Mouse (Mus musculus) MEL (cell line): ENCODE results near the gene Asna1. TPM values are rescaled to one million over a fixed set of nuclear protein-coding genes. Genes with fewer than 3 reads are reported as not detected.

ENCODE experiments used
- DNase-seq: peaks from one replicate; pipeline ENCODE4 v3.0.0; 2011; ENCODE audit warnings: low read depth, low spot score
- H3K27ac ChIP-seq: 2 replicates; pipeline ENCODE4 v1.5.1; 2012; ENCODE audit warnings: low read depth, mild to moderate bottlenecking, control low read depth, low read length, moderate library complexity; ENCODE audit not compliant: control insufficient read depth
- H3K27me3 ChIP-seq, 2 experiments: fragments of 150-350 bp in 1 of 2; sonication (generic) in 1 of 2; 2 replicates each; pipeline ENCODE4 v1.6.1; 2012; ENCODE audit warnings: low read length in 2 of 2, mild to moderate bottlenecking in 2 of 2, improper control_type of control experiment in 1 of 2, moderate library complexity in 1 of 2; ENCODE audit not compliant: insufficient read depth in 2 of 2, control insufficient read depth in 1 of 2
- H3K36me3 ChIP-seq, 2 experiments: 2 replicates each; pipeline ENCODE4 v1.6.1; 2012 to 2014; ENCODE audit warnings: low read length in 2 of 2, improper control_type of control experiment in 1 of 2, inconsistent platforms in 1 of 2, mild to moderate bottlenecking in 1 of 2; ENCODE audit not compliant: insufficient read depth in 2 of 2, control insufficient read depth in 1 of 2
- H3K4me1 ChIP-seq, 2 experiments: fragments of 150-350 bp in 1 of 2; sonication (generic) in 1 of 2; 2 replicates each; pipeline ENCODE4 v1.6.1; 2012; ENCODE audit warnings: low read length in 2 of 2, improper control_type of control experiment in 1 of 2, mild to moderate bottlenecking in 1 of 2; ENCODE audit not compliant: insufficient read depth in 2 of 2, control insufficient read depth in 1 of 2
- H3K4me3 ChIP-seq, 2 experiments: fragments of 150-350 bp in 1 of 2; sonication (generic) in 1 of 2; 2 replicates each; pipeline ENCODE4 v1.5.1; 2012; ENCODE audit warnings: low read depth in 2 of 2, low read length in 2 of 2, mild to moderate bottlenecking in 2 of 2, moderate library complexity in 2 of 2, control low read depth in 1 of 2, improper control_type of control experiment in 1 of 2; ENCODE audit not compliant: control insufficient read depth in 1 of 2, insufficient read depth in 1 of 2
- H3K79me2 ChIP-seq: 2 replicates; pipeline ENCODE4 v1.6.1; 2012; ENCODE audit warnings: mild to moderate bottlenecking, low read length, moderate library complexity; ENCODE audit not compliant: control insufficient read depth, poor library complexity, insufficient read depth
- H3K9ac ChIP-seq: 2 replicates; pipeline ENCODE4 v1.6.1; 2012; ENCODE audit warnings: low read depth, mild to moderate bottlenecking, control low read depth, low read length, moderate library complexity; ENCODE audit not compliant: control insufficient read depth, poor library complexity, severe bottlenecking
- H3K9me3 ChIP-seq: fragments of 150-350 bp; sonication (generic); replicated peaks from 2 replicates; pipeline ENCODE4 v1.6.1; 2012; ENCODE audit warnings: mild to moderate bottlenecking, low read length, improper control_type of control experiment, moderate library complexity; ENCODE audit not compliant: insufficient read depth
- BHLHE40 ChIP-seq: IDR thresholded peaks from 2 replicates; pipeline ENCODE4 v1.6.1; 2012; ENCODE audit warnings: low read depth, mild to moderate bottlenecking, inconsistent platforms, low read length, improper control_type of control experiment, borderline replicate concordance
- CHD1 ChIP-seq: IDR thresholded peaks from 2 replicates; pipeline ENCODE4 v1.6.1; 2012; ENCODE audit warnings: low read depth, mild to moderate bottlenecking, inconsistent platforms, low read length, improper control_type of control experiment
- CHD2 ChIP-seq: IDR thresholded peaks from 2 replicates; pipeline ENCODE4 v1.6.1; 2011; ENCODE audit warnings: low read length, improper control_type of control experiment
- CTCF ChIP-seq, 3 experiments: IDR thresholded peaks in 2 of 3; conservative IDR thresholded peaks in 1 of 3; 2 replicates each; pipeline ENCODE4 v1.5.1; 2011 to 2012; ENCODE audit warnings: low read length in 3 of 3, low read depth in 2 of 3, mild to moderate bottlenecking in 2 of 3, improper control_type of control experiment in 1 of 3, inconsistent platforms in 1 of 3, mixed read lengths in 1 of 3, moderate library complexity in 1 of 3; ENCODE audit not compliant: control insufficient read depth in 1 of 3, insufficient read depth in 1 of 3, poor library complexity in 1 of 3, severe bottlenecking in 1 of 3
- ELF1 ChIP-seq: IDR thresholded peaks from 2 replicates; pipeline ENCODE4 v1.6.1; 2014; ENCODE audit warnings: low read depth, mild to moderate bottlenecking, inconsistent platforms, low read length, improper control_type of control experiment, moderate library complexity
- ETS1 ChIP-seq: IDR thresholded peaks from 2 replicates; pipeline ENCODE4 v1.6.1; 2012; ENCODE audit warnings: low read depth, mild to moderate bottlenecking, inconsistent platforms, low read length, improper control_type of control experiment, moderate library complexity
- GATA1 ChIP-seq: IDR thresholded peaks from 2 replicates; pipeline ENCODE4 v1.6.1; 2011; ENCODE audit warnings: low read depth, low read length, improper control_type of control experiment
- HCFC1 ChIP-seq: IDR thresholded peaks from 2 replicates; pipeline ENCODE4 v1.6.1; 2012; ENCODE audit warnings: low read depth, mild to moderate bottlenecking, inconsistent platforms, low read length, improper control_type of control experiment, moderate library complexity
- KAT2A ChIP-seq: conservative IDR thresholded peaks from 2 replicates; pipeline ENCODE4 v1.6.1; 2012; ENCODE audit warnings: low read depth, low read length, improper control_type of control experiment, inconsistent platforms
- MAFK ChIP-seq: IDR thresholded peaks from 2 replicates; pipeline ENCODE4 v1.6.1; 2011; ENCODE audit warnings: low read depth, mild to moderate bottlenecking, low read length, improper control_type of control experiment, borderline replicate concordance
- MAZ ChIP-seq: IDR thresholded peaks from 2 replicates; pipeline ENCODE4 v1.6.1; 2012; ENCODE audit warnings: low read depth, mild to moderate bottlenecking, inconsistent platforms, low read length, improper control_type of control experiment
- MEF2A ChIP-seq: IDR thresholded peaks from 2 replicates; pipeline ENCODE4 v1.6.1; 2014; ENCODE audit warnings: low read depth, mild to moderate bottlenecking, inconsistent platforms, low read length, improper control_type of control experiment; ENCODE audit not compliant: poor library complexity, insufficient replicate concordance, severe bottlenecking; ENCODE audit errors: extremely low read depth
- MXI1 ChIP-seq: IDR thresholded peaks from 2 replicates; pipeline ENCODE4 v1.6.1; 2011; ENCODE audit warnings: mild to moderate bottlenecking, low read depth, low read length, improper control_type of control experiment
- MYC ChIP-seq: IDR thresholded peaks from 2 replicates; pipeline ENCODE4 v1.6.1; 2011; ENCODE audit warnings: low read depth, mild to moderate bottlenecking, low read length, improper control_type of control experiment, moderate library complexity
- NRF1 ChIP-seq: IDR thresholded peaks from 2 replicates; pipeline ENCODE4 v1.6.1; 2014; ENCODE audit warnings: low read depth, mild to moderate bottlenecking, inconsistent platforms, low read length, improper control_type of control experiment, moderate library complexity; ENCODE audit not compliant: poor library complexity, insufficient read depth, severe bottlenecking
- POLR2AphosphoS2 ChIP-seq: IDR thresholded peaks from 2 replicates; pipeline ENCODE4 v1.6.1; 2011; ENCODE audit warnings: low read length, improper control_type of control experiment
- POLR2AphosphoS5 ChIP-seq: IDR thresholded peaks from 2 replicates; pipeline ENCODE4 v1.6.1; 2012; ENCODE audit warnings: low read depth, borderline replicate concordance, mild to moderate bottlenecking, inconsistent platforms, low read length, moderate library complexity, mixed read lengths
- RAD21 ChIP-seq: IDR thresholded peaks from 2 replicates; pipeline ENCODE4 v1.6.1; 2011; ENCODE audit warnings: mild to moderate bottlenecking, low read depth, low read length, improper control_type of control experiment
- RCOR1 ChIP-seq: IDR thresholded peaks from 2 replicates; pipeline ENCODE4 v1.6.1; 2012; ENCODE audit warnings: low read depth, mild to moderate bottlenecking, inconsistent platforms, low read length, improper control_type of control experiment
- SMC3 ChIP-seq: IDR thresholded peaks from 2 replicates; pipeline ENCODE4 v1.6.1; 2011; ENCODE audit warnings: low read depth, low read length, improper control_type of control experiment
- TBP ChIP-seq: IDR thresholded peaks from 2 replicates; pipeline ENCODE4 v1.8.0; 2011; ENCODE audit warnings: low read depth, low read length, improper control_type of control experiment
- TCF12 ChIP-seq: IDR thresholded peaks from 2 replicates; pipeline ENCODE4 v1.6.1; 2014; ENCODE audit warnings: low read depth, mild to moderate bottlenecking, inconsistent platforms, low read length, improper control_type of control experiment, moderate library complexity
- UBTF ChIP-seq: IDR thresholded peaks from 2 replicates; pipeline ENCODE4 v1.6.1; 2012; ENCODE audit warnings: low read depth, mild to moderate bottlenecking, inconsistent platforms, low read length, improper control_type of control experiment, moderate library complexity, borderline replicate concordance; ENCODE audit not compliant: insufficient read depth
- USF1 ChIP-seq: IDR thresholded peaks from 2 replicates; pipeline ENCODE4 v1.6.1; 2014; ENCODE audit warnings: low read depth, mild to moderate bottlenecking, inconsistent platforms, low read length, improper control_type of control experiment, moderate library complexity
- USF2 ChIP-seq, 2 experiments: IDR thresholded peaks; 2 replicates each; pipeline ENCODE4 v1.6.1; 2011 to 2012; ENCODE audit warnings: improper control_type of control experiment in 2 of 2, low read length in 2 of 2, borderline replicate concordance in 1 of 2, inconsistent platforms in 1 of 2, low read depth in 1 of 2, mild to moderate bottlenecking in 1 of 2; ENCODE audit not compliant: insufficient read depth in 1 of 2
- ZC3H11A ChIP-seq: IDR thresholded peaks from 2 replicates; pipeline ENCODE4 v1.6.1; 2012; ENCODE audit warnings: low read depth, mild to moderate bottlenecking, inconsistent platforms, low read length, improper control_type of control experiment
- ZMIZ1 ChIP-seq: IDR thresholded peaks from 2 replicates; pipeline ENCODE4 v1.6.1; 2012; ENCODE audit warnings: low read depth, mild to moderate bottlenecking, inconsistent platforms, low read length, improper control_type of control experiment, moderate library complexity
- ZNF384 ChIP-seq: IDR thresholded peaks from 2 replicates; pipeline ENCODE4 v1.6.1; 2012; ENCODE audit warnings: low read depth, mild to moderate bottlenecking, inconsistent platforms, low read length, improper control_type of control experiment
- polyA plus RNA-seq, 2 experiments: library from polyadenylated mRNA; stranded (reverse) in 1 of 2; unstranded in 1 of 2; fragments of >175 nt in 1 of 2; fragments of >200 nt in 1 of 2; gene quantifications; 2 replicates each; pipeline versions ENCODE4 v1.2.1 to v1.2.4; 2012; ENCODE audit warnings: low replicate concordance in 2 of 2, low read depth in 1 of 2; ENCODE audit not compliant: insufficient read length in 2 of 2, insufficient read depth in 1 of 2, missing spikeins in 1 of 2
- total RNA-seq: library from RNA; depleted of rRNA; stranded (reverse); fragments of 300-350 nt; gene quantifications from 2 replicates; pipeline ENCODE4 v1.2.3, GENCODE M21; 2012

Gene Asna1
- total and polyA plus RNA-seq, 3 experiments: 132 to 192 TPM; not detected in 1

GRCm38 (mm10) chr8:84990836-84991235 lies 34.2 kb downstream of the Asna1 start:
- Histone ChIP-seq H3K4me1 (peaks cover 0 to 21% of the 10 kb centered on the region in 2 experiments; a peak in 3 of 4 replicates), H3K36me3 (peaks cover 0 to 9% of the 10 kb centered on the region in 2 experiments; a peak in 2 of 4 replicates), H3K27ac (no peak overlapping the region; the same call in 1 of the 2 replicates), H3K4me3 (peak overlapping the region; percentile 75 to 81), H3K9ac (peak overlapping the region; percentile 80), H3K27me3 (no peaks in the 10 kb centered on the region), H3K9me3 (no peaks in the 10 kb centered on the region), H3K79me2 (no peaks in the 10 kb centered on the region; the same call in 1 of the 2 replicates)
- no peak for DNase-seq
- TF ChIP-seq TBP (no peak), KAT2A (no peak), USF1 (0 out of 2 replicates have a peak, but pooled peaks have one; percentile 4), NRF1 (no peak), ZMIZ1 (0 out of 2 replicates have a peak, but pooled peaks have one; percentile 4), TCF12 (no peak), MAZ (no peak), MXI1 (0 out of 2 replicates have a peak, but pooled peaks have one; percentile 16), MAFK (no peak), POLR2AphosphoS2 (no peak)

- peaks cover 3% of the 10 kb centered on the region; the same call in 1 of the 2 replicates for H3K79me2 ChIP-seq
- peak within 1 kb of the TSS; percentile 75 to 81 for H3K4me3 ChIP-seq
- H3K9me3 ChIP-seq: no peaks in the 10 kb centered on the region
- peak within 1 kb of the TSS; percentile 87 for H3K9ac ChIP-seq
- H3K4me1 ChIP-seq: peaks cover 0 to 21% of the 10 kb centered on the region in 2 experiments; a peak in 3 of 4 replicates
- peak within 1 kb of the TSS; percentile 68 for H3K27ac ChIP-seq
- peaks cover 0 to 10% of the 10 kb centered on the region in 2 experiments; a peak in 2 of 4 replicates for H3K36me3 ChIP-seq
- peak; percentile 99 for DNase-seq
- H3K27me3 ChIP-seq: no peaks in the 10 kb centered on the region
- no peak for TF ChIP-seq ZNF384
- peak; percentile 68 for TF ChIP-seq ZC3H11A
- peak; percentile 77 for TF ChIP-seq TBP
- peak; percentile 83 for TF ChIP-seq HCFC1
- peak; percentile 80 for TF ChIP-seq MXI1
- peak; percentile 58; the same call in 1 of the 2 replicates for TF ChIP-seq ETS1
- TF ChIP-seq GATA1: no peak
- peak; percentile 90 for TF ChIP-seq BHLHE40
- TF ChIP-seq RAD21: peak; percentile 88
- TF ChIP-seq ELF1: 0 out of 2 replicates have a peak, but pooled peaks have one; percentile 33
- TF ChIP-seq MYC: no peak; the same call in 1 of the 2 replicates
- TF ChIP-seq USF2 (IDR thresholded peaks at IDR 0.05; ENCODE audit: borderline replicate concordance in 1 of 2, insufficient read depth in 1 of 2, low read depth in 1 of 2, low read length in 2 of 2): peak; percentile 42 to 81; a peak in 3 of 4 replicates
- peak; percentile 87 for TF ChIP-seq SMC3
- no peak for TF ChIP-seq NRF1
- no peak for TF ChIP-seq UBTF
- TF ChIP-seq POLR2AphosphoS5: no peak
- no peak; the same call in 1 of the 2 replicates for TF ChIP-seq CHD1
- TF ChIP-seq USF1: peak; percentile 97
- no peak for TF ChIP-seq MAFK
- peak; percentile 81 to 96 (median 91) for TF ChIP-seq CTCF (IDR thresholded peaks at IDR 0.05 in 2 of 3, conservative IDR thresholded peaks at IDR 0.05 in 1 of 3; ENCODE audit: control insufficient read depth in 1 of 3, insufficient read depth in 1 of 3, low read depth in 2 of 3, low read length in 3 of 3, poor library complexity in 1 of 3, severe bottlenecking in 1 of 3)
- peak; percentile 62; the same call in 1 of the 2 replicates for TF ChIP-seq MAZ
- no peak for TF ChIP-seq CHD2
- TF ChIP-seq MEF2A: no peak
- TF ChIP-seq POLR2AphosphoS2: peak; percentile 36; the same call in 1 of the 2 replicates
- TF ChIP-seq RCOR1: no peak
These were observed 34.7 kb downstream of the Asna1 start, which contains the start of gene Hook2 for GRCm38 (mm10) chr8:84990349-84990748. Gene Hook2 (plus strand): TSS chr8:84990603.
